Mouse (Mus musculus) liver, embryonic 11.5 days (tissue): ENCODE data around the gene Grk6. TPM values are rescaled to one million over a fixed set of nuclear protein-coding genes. Genes with fewer than 3 reads are reported as not detected.
A peak's percentile ranks its signal among the peaks of the same experiment; 100 is the strongest.

Experiments
- ATAC-seq: fragments of 200-750 bp; cut with Nextera tagmentation; replicated peaks from 2 replicates; pipeline ENCODE4 v1.8.0; 2017; ENCODE audit warnings: moderate number of reproducible peaks, mild to moderate bottlenecking, moderate TSS enrichment, moderate library complexity; ENCODE audit not compliant: low FRiP score
- DNase-seq: peaks from one replicate; pipeline ENCODE4 v3.0.0-alpha.2; 2017; ENCODE audit warnings: low spot score
- H3K27ac ChIP-seq: fragments of 300-500 bp; sonication (generic); 2 replicates; pipeline ENCODE4 v1.5.1; 2014; ENCODE audit warnings: mild to moderate bottlenecking, low read depth, low read length, control low read depth
- H3K27me3 ChIP-seq: fragments of 300-500 bp; sonication (generic); replicated peaks from 2 replicates; pipeline ENCODE4 v1.6.1; 2014; ENCODE audit warnings: low read length, mixed read lengths; ENCODE audit not compliant: control insufficient read depth, insufficient read depth
- H3K36me3 ChIP-seq: fragments of 300-500 bp; sonication (generic); 2 replicates; pipeline ENCODE4 v1.6.1; 2014; ENCODE audit warnings: mild to moderate bottlenecking, low read length, moderate library complexity, mixed read lengths; ENCODE audit not compliant: control insufficient read depth, insufficient read depth
- H3K4me1 ChIP-seq: fragments of 300-500 bp; sonication (generic); replicated peaks from 2 replicates; pipeline ENCODE4 v1.6.1; 2014; ENCODE audit warnings: low read length, mixed read lengths; ENCODE audit not compliant: control insufficient read depth, insufficient read depth
- H3K4me2 ChIP-seq: fragments of 300-500 bp; sonication (generic); 2 replicates; pipeline ENCODE4 v1.6.1; 2014; ENCODE audit warnings: mild to moderate bottlenecking, control low read depth, moderate library complexity
- H3K4me3 ChIP-seq: fragments of 300-500 bp; sonication (generic); 2 replicates; pipeline ENCODE4 v1.5.1; 2014; ENCODE audit warnings: low read depth, low read length, control low read depth
- H3K9ac ChIP-seq: fragments of 300-500 bp; sonication (generic); 2 replicates; pipeline ENCODE4 v1.6.1; 2014; ENCODE audit warnings: low read depth, low read length, control low read depth
- H3K9me3 ChIP-seq: fragments of 300-500 bp; sonication (generic); 2 replicates; pipeline ENCODE4 v1.6.1; 2016; ENCODE audit warnings: low read length, inconsistent platforms, mixed read lengths; ENCODE audit not compliant: control insufficient read depth
- WGBS: fragments of 180-500 bp; shearing (Covaris S2); extraction: QIAGEN DNeasy Blood & Tissue Kit; methylation state at CpG from one replicate; pipeline ENCODE4 v1.1.7; 2014; 5-methylcytosine and 5-hydroxymethylcytosine counted together
- polyA plus RNA-seq: library from polyadenylated mRNA; unstranded; fragments of >200 nt; fragmentation: Nextera tagmentation; extraction: Ambion mirVana; gene quantifications from 2 replicates; pipeline ENCODE4 v1.2.1, GENCODE M21; 2014

The Grk6 gene
- polyA plus RNA-seq, 1 experiment from 2014 or later, result 45.8 TPM

DNA sequence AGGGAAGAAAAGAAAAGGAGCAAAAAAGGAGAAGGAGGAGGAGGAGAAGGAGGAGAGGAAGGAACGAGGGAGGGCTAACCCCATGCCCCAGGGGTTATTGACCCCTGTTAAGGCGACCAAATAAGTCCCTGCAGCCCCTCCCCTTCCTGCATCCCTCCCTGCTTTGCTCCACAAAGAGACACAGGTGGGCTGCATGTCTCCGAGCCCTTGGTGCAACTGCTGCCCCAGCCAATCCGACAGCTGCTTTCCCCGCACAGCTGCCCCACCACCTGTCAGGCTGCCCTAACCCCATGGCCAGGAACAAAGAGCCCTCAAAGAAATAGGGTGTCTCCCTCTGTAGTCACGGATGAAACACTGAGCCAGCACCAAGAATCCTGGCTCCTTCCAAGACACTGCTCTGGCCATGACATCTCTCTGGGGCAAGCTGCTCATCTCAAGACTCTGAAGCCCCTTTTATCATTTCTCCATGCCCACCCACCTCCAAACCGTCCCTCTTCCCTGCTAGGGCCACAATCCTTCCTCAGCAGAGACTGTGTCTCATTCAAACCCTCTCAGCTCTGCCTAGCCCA is 39.7 kb downstream of the Grk6 start:
- Histone ChIP-seq H3K9ac (no peak overlapping the region), H3K36me3 (peaks cover 5% of the 10 kb centered on the region; the same call in 1 of the 2 replicates), H3K4me2 (no peak overlapping the region), H3K9me3 (no peaks in the 10 kb centered on the region), H3K27ac (no peak overlapping the region), H3K27me3 (peaks cover 62% of the 10 kb centered on the region), H3K4me1 (peaks cover 32% of the 10 kb centered on the region), H3K4me3 (no peak overlapping the region)
- 44% methylated on average over 7 of the region's 7 CpGs for WGBS
- no peak for ATAC-seq
- DNase-seq, result no peak

DNA sequence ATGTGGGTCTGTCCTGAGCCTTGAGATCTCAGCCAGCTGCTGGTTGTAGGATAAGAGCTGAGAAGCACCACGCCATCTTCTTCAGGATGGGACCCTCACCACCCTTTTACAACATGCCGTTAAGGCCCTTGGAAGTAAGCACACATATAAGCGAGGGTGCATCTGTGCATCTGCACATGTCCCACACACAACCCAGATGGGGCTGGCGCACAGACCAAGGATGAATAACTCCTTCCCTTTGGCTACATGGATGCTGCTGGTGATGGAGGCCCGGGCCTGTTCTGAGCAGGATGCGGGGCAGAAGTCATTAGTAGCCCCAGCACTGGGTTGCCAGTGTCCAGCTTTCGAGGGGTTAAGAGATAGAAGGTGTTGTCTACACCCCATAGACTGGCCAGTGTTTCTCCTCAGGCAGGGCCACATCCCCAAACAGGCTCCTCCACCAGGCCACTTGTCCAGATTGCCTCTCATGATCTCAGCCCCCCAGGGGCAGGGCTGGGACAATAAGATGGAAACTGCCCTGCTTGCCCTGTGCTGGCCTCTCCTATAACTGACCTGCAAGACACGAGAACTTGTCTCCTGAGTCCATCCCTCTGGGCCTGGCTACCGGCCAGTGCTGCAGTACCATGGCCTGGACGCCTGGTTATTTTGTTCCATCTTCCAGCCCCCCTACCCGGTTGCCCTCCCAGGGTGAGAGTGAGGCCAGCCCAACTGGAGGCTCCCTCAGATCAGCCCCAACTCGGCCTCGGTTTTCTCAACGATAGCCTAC is 41.3 kb downstream of the Grk6 start:
- H3K27ac ChIP-seq, result no peak overlapping the region
- H3K27me3 ChIP-seq, result peaks cover 66% of the 10 kb centered on the region
- H3K36me3 ChIP-seq, result no peaks in the 10 kb centered on the region; the same call in 1 of the 2 replicates
- ATAC-seq (no peak), DNase-seq (no peak)
- H3K4me2 ChIP-seq, result peak overlapping the region; percentile 77
- peak overlapping the region; percentile 76 for H3K4me3 ChIP-seq
- H3K9me3 ChIP-seq, result no peaks in the 10 kb centered on the region
- peak overlapping the region; percentile 82 for H3K9ac ChIP-seq
- 48% methylated on average over 14 of the region's 14 CpGs for WGBS
- H3K4me1 ChIP-seq, result peaks cover 32% of the 10 kb centered on the region

DNA sequence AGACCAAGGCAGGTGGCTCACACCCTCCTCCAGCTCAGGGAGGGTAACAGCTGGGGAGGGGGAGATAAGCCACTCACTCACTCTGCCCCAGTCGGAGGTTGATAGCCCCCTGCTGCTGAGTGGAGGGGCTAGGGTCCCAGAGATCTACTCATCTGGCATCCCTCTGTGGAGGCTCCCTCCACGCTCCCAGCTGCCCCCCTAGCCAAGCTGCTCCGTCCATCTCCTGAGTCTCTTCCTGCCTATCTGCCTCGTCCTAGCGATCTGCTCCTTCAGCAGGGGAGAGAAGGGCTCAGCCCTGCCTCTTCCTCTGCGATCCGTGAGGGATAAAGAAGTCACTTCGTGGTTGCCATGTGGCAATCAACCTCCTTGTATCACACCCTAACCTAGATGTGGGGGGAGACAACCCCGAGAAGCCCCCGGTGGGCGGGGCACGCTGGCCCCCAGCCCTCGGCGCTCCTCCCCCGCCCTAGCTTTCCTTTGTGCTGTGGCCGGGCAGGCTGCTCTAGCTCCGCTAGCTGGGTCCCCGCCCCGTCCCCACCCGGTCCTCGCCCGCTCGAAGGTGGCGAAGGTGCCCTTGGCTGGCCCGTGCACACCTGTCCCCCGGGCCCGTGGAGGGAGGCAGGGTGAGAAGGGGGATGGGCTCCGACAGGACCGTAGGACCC is 42.2 kb downstream of the Grk6 start:
- no peak for ATAC-seq
- Histone ChIP-seq H3K27ac (peak overlapping the region; percentile 72), H3K27me3 (peaks cover 69% of the 10 kb centered on the region), H3K9ac (peak overlapping the region; percentile 82), H3K36me3 (no peaks in the 10 kb centered on the region; the same call in 1 of the 2 replicates), H3K4me2 (peak overlapping the region; percentile 77), H3K4me1 (peaks cover 32% of the 10 kb centered on the region), H3K9me3 (no peaks in the 10 kb centered on the region), H3K4me3 (peak overlapping the region; percentile 76)
- peak; percentile 64 for DNase-seq
- under 1% methylated on average over 29 of the region's 29 CpGs for WGBS

DNA sequence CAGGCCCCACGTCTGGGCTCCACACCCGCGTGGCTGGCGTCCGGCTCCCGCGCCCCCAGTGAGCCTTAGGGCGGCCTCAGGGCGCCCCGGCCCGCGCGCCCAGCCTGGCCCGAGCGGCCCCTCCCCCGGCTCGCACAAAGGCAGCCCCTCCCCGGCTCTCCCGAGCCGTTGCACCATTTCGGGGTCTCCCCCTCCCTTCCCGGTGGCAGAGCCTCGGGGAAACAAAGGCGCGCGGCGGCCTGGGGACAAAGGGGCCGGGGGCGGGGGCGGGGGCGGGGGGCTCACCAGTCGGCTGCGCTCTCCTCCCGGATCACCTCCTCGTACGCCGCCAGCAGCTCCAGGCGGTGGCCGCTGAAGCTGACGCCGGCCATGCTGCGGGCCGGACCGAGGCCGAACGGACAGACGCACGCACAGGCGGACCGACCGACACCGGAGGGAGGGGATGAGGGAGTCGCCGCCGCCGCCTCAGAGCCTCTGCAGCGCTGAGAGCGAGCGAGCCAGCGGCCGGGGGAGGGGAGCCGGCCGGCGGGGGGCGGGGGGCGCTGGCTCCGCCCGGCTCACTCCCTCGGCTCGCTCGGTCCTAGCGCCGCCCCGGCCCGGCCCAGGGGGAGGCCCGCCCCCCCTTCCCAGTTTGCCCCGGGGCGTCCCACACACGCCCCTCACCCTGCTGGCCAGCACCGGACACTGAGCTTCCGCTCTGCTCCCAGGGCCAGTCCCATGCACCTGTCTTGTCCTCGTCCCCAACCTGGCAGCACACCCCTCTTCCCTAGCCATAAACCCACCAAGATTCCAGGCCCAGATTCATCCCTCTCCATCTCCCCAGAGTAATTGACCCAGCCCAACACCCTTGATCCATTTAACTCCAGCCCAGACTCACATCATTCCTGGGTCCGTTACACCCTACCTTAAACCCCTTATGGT is 43.0 kb downstream of the Grk6 start, which contains the start of gene Dbn1:
Gene Dbn1 (minus strand): TSS at position 534 of the 921 bp plus-strand sequence.
- peak; percentile 66 for ATAC-seq
- Histone ChIP-seq H3K4me3 (peak within 1 kb of the TSS; percentile 76), H3K36me3 (no peaks in the 10 kb centered on the region), H3K4me1 (peaks cover 32% of the 10 kb centered on the region), H3K9me3 (no peaks in the 10 kb centered on the region), H3K4me2 (peak within 1 kb of the TSS; percentile 77), H3K27ac (peak within 1 kb of the TSS; percentile 72), H3K9ac (peak within 1 kb of the TSS; percentile 82), H3K27me3 (peaks cover 71% of the 10 kb centered on the region)
- WGBS, result 1% methylated on average over 57 of the region's 83 CpGs
- DNase-seq, result peak; percentile 72

DNA sequence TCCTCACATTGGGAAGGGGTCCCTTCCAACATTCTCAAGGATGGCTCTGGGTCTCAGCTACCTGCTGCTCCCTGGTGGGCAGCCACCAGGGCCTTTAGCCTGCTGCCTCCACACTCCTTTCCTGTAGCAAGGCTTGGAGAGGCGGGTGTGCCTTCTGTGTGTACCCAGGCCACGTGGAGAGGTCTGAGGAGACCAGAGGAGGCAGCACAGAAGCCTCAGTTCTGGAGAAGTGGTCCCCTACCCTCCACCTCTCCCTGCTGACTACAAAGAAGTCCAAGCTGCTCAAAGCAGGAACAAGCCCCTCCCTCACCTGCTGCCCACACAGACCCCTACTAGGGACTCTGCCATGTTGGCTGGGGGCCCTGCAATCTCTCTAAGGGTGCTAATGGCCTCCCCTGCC is 49.4 kb downstream of the Grk6 start:
- no peaks in the 10 kb centered on the region for H3K9me3 ChIP-seq
- H3K4me3 ChIP-seq, result no peak overlapping the region
- H3K36me3 ChIP-seq, result peaks cover 12% of the 10 kb centered on the region; the same call in 1 of the 2 replicates
- ATAC-seq, result no peak
- H3K9ac ChIP-seq, result no peak overlapping the region
- no peak overlapping the region for H3K27ac ChIP-seq
- 18% methylated on average over 2 of the region's 2 CpGs for WGBS
- peaks cover 20% of the 10 kb centered on the region for H3K27me3 ChIP-seq
- 0 out of 2 replicates have a peak, but pooled peaks cover 2% of the 10 kb centered on the region for H3K4me1 ChIP-seq
- no peak for DNase-seq
- no peak overlapping the region for H3K4me2 ChIP-seq

DNA sequence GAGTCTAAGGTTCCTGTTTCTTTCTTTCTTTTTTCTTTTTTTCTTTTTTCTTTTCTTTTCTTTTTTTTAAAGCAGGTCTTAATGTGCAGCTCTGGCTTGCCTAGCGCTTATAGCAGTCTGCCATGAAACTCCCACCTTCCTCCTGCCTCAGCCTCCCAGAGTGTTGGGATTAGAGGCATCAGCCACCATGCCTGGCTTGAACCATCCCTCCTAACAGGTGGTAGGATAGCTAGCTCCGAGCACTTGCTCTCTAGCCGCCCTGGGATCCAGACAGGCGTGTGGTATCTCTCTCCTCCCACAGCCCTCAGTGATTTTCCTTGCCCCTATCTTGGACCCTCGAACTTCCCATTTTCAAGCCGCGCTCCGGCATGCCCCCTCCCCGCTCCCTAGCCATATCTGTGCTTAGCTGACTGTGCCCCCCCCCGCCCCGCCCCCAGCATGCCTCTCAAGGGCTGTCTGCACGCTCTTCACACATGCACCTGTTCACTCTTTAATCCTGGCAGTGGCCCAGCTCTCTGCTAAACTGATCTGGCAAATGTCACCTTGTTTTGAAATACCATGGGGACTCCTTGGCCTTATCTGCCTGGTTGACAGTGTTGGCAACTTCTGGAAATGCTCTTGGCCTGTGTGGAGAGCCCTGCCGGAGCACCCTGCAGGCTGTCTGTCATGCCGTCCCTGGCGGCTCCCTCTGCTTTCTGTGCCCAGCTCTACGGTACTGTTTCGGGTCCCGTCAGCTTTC is 50.2 kb downstream of the Grk6 start:
- DNase-seq (no peak), ATAC-seq (no peak)
- no peak overlapping the region for H3K9ac ChIP-seq
- no peaks in the 10 kb centered on the region for H3K9me3 ChIP-seq
- 0 out of 2 replicates have a peak, but pooled peaks cover 2% of the 10 kb centered on the region for H3K4me1 ChIP-seq
- no peak overlapping the region for H3K27ac ChIP-seq
- H3K4me3 ChIP-seq, result no peak overlapping the region
- WGBS, result 15% methylated on average over 18 of the region's 18 CpGs
- peaks cover 14% of the 10 kb centered on the region; the same call in 1 of the 2 replicates for H3K27me3 ChIP-seq
- H3K36me3 ChIP-seq, result peaks cover 12% of the 10 kb centered on the region; the same call in 1 of the 2 replicates
- no peak overlapping the region for H3K4me2 ChIP-seq

DNA sequence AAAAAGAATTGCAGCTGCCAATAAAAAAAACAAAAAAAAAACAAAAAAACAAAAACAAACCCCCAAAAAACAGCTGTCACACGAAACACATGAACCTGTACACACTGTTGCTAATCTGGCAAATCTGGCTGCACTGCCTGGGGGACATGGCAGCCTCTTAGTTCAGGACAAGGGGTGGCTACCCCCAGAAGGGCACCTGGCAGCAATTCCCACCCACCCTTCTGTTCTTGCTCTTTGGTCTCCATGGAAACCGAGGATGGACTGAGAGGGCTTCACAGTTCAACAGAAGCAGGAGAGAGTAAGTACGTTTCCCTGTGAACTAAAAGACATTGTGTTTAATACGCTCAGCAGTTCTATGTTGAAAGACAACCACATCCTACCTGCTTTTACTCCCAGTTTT is 50.8 kb downstream of the Grk6 start:
- H3K27me3 ChIP-seq, result peaks cover 14% of the 10 kb centered on the region; the same call in 1 of the 2 replicates
- H3K4me1 ChIP-seq, result 0 out of 2 replicates have a peak, but pooled peaks cover 2% of the 10 kb centered on the region
- no peak overlapping the region for H3K9ac ChIP-seq
- DNase-seq (no peak), ATAC-seq (no peak)
- H3K36me3 ChIP-seq, result peaks cover 12% of the 10 kb centered on the region; the same call in 1 of the 2 replicates
- no peaks in the 10 kb centered on the region for H3K9me3 ChIP-seq
- 62% methylated on average over 4 of the region's 4 CpGs for WGBS
- H3K4me3 ChIP-seq, result no peak overlapping the region
- H3K27ac ChIP-seq, result no peak overlapping the region
- H3K4me2 ChIP-seq, result no peak overlapping the region
